In genomic region chr14:60250366-60250765, GRCm38 (mm10) we compare ENCODE assay signal across 9 mouse cellular contexts. TPM values are rescaled to one million over a fixed set of nuclear protein-coding genes. Genes with fewer than 3 reads are reported as not detected.
DNase-seq lines count a peak whose midpoint lies in the region; ATAC-seq and TF ChIP-seq lines count a peak whose summit lies in the region.
"Had no signal": no experiment of that assay in that cellular context is flagged by ENCODE, and none has a peak within 500 bp of the region (broad histone marks: within the 10 kb centered on the region; RNA-seq: fewer than 3 reads in every experiment).

No protein-coding gene starts in this region.

- no peak for DNase-seq in cerebellum, adult 2 months
- DNase-seq in cerebellum, adult 11-12 months = no peak
- DNase-seq in retina, postnatal 1 day = peak; percentile 8
- no peak for DNase-seq in retina, embryonic 14.5 days (ENCODE audit: low spot score)
- DNase-seq in cerebellum, postnatal 10 days = no peak
- DNase-seq in layer of hippocampus, postnatal 36 days = no peak

- H3K4me3 ChIP-seq in cerebellum, adult 2 months (replicated peaks; ENCODE audit: insufficient read depth, low read depth, low read length) = peak overlapping the region; percentile 94
- H3K4me3 ChIP-seq in limb, embryonic 12.5 days (replicated peaks) = peak overlapping the region; percentile 94
- peak overlapping the region; percentile 90 for H3K4me3 ChIP-seq in stomach, embryonic 15.5 days (replicated peaks)

- WGBS in cerebellum, adult 2 months = 11% methylated on average over 8 of the region's 8 CpGs
- WGBS in limb, embryonic 12.5 days = 23% methylated on average over 8 of the region's 8 CpGs
- WGBS in stomach, embryonic 15.5 days = 14% methylated on average over 8 of the region's 8 CpGs

- H3K27me3 ChIP-seq in cerebellum, adult 2 months (ENCODE audit: control insufficient read depth, insufficient read depth, low read length) = no peaks in the 10 kb centered on the region
- no peaks in the 10 kb centered on the region for H3K27me3 ChIP-seq in limb, embryonic 12.5 days
- no peaks in the 10 kb centered on the region for H3K27me3 ChIP-seq in stomach, embryonic 15.5 days (replicated peaks)

- no peak for TF ChIP-seq POLR2A in cerebellum, adult 2 months (IDR thresholded peaks at IDR 0.05; ENCODE audit: borderline replicate concordance, insufficient read depth, low read length)

- H3K9me3 ChIP-seq in limb, embryonic 12.5 days = no peaks in the 10 kb centered on the region
- H3K9me3 ChIP-seq in stomach, embryonic 15.5 days = no peaks in the 10 kb centered on the region

- peak overlapping the region; percentile 92 for H3K9ac ChIP-seq in limb, embryonic 12.5 days (replicated peaks)
- peak overlapping the region; percentile 97 for H3K9ac ChIP-seq in stomach, embryonic 15.5 days

- ATAC-seq in limb, embryonic 12.5 days (ENCODE audit: insufficient number of reproducible peaks, insufficient read depth, low FRiP score, low TSS enrichment, low read depth) = no peak
- ATAC-seq in stomach, embryonic 15.5 days (ENCODE audit: insufficient read depth, low FRiP score, low read depth) = no peak

- peak overlapping the region; percentile 90 for H3K4me2 ChIP-seq in limb, embryonic 12.5 days
- H3K4me2 ChIP-seq in stomach, embryonic 15.5 days = peak overlapping the region; percentile 50

- peaks cover 7% of the 10 kb centered on the region for H3K4me1 ChIP-seq in cerebellum, adult 2 months (ENCODE audit: control insufficient read depth, insufficient read depth, low read length)
- H3K4me1 ChIP-seq in limb, embryonic 12.5 days (replicated peaks) = peaks cover 20% of the 10 kb centered on the region
- peaks cover 11% of the 10 kb centered on the region for H3K4me1 ChIP-seq in stomach, embryonic 15.5 days

- no peak for TF ChIP-seq CTCF in cerebellum, adult 2 months (IDR thresholded peaks at IDR 0.05; ENCODE audit: borderline replicate concordance, insufficient read depth, low read depth, low read length)

- no peak overlapping the region for H3K27ac ChIP-seq in cerebellum, adult 2 months (ENCODE audit: insufficient read depth, low read length)
- no peak overlapping the region for H3K27ac ChIP-seq in limb, embryonic 12.5 days
- no peak overlapping the region for H3K27ac ChIP-seq in stomach, embryonic 15.5 days

- H3K36me3 ChIP-seq in limb, embryonic 12.5 days = peaks cover 6% of the 10 kb centered on the region; the same call in 1 of the 2 replicates
- H3K36me3 ChIP-seq in stomach, embryonic 15.5 days = no peaks in the 10 kb centered on the region

RNA-seq across cellular contexts. Expression of gene Nupl1, which starts 0.9 kb away (rescaled TPM):
- polyA plus RNA-seq in cerebellum, adult 2 months (2012; rRNA removed) = 0.05 TPM in 1 of 2 replicates, not detected in the other
- not detected in 2 replicates for polyA plus RNA-seq in limb, embryonic 12.5 days (2016; fragmentation: Nextera tagmentation; extraction: Ambion mirVana)
- polyA plus RNA-seq in stomach, embryonic 15.5 days (2015; fragmentation: Nextera tagmentation; extraction: Ambion mirVana) = 0.06 and 0.17 TPM in 2 replicates
- total RNA-seq in layer of hippocampus, postnatal 36 days (2021) = not detected
- total RNA-seq: gastrocnemius, postnatal 4 days had no signal

RNA-seq across cellular contexts. Expression of gene Gm49336, which starts 0.9 kb away (rescaled TPM):
- 34.4 and 38.3 TPM in 2 replicates for polyA plus RNA-seq in cerebellum, adult 2 months (2012; rRNA removed)
- 56.1 and 58.8 TPM in 2 replicates for polyA plus RNA-seq in limb, embryonic 12.5 days (2016; fragmentation: Nextera tagmentation; extraction: Ambion mirVana)
- 44.7 and 48.9 TPM in 2 replicates for polyA plus RNA-seq in stomach, embryonic 15.5 days (2015; fragmentation: Nextera tagmentation; extraction: Ambion mirVana)
- total RNA-seq in layer of hippocampus, postnatal 36 days (2021) = 10 to 100 TPM; 70.5 to 75.3 TPM

RNA-seq across cellular contexts. Expression of gene Mtmr6, which starts 14.7 kb away (rescaled TPM):
- 86.0 and 90.5 TPM in 2 replicates for polyA plus RNA-seq in cerebellum, adult 2 months (2012; rRNA removed)
- 30.2 and 30.7 TPM in 2 replicates for polyA plus RNA-seq in limb, embryonic 12.5 days (2016; fragmentation: Nextera tagmentation; extraction: Ambion mirVana)
- 31.5 and 32.3 TPM in 2 replicates for polyA plus RNA-seq in stomach, embryonic 15.5 days (2015; fragmentation: Nextera tagmentation; extraction: Ambion mirVana)
- total RNA-seq in layer of hippocampus, postnatal 36 days (2021) = 100 to 1,000 TPM; 109 to 110 TPM

RNA-seq across cellular contexts. Expression of gene Atp8a2, which starts 53.4 kb away (rescaled TPM):
- polyA plus RNA-seq in cerebellum, adult 2 months (2012; rRNA removed) = 22.1 and 24.7 TPM in 2 replicates
- 6.0 and 6.7 TPM in 2 replicates for polyA plus RNA-seq in limb, embryonic 12.5 days (2016; fragmentation: Nextera tagmentation; extraction: Ambion mirVana)
- 5.4 and 6.0 TPM in 2 replicates for polyA plus RNA-seq in stomach, embryonic 15.5 days (2015; fragmentation: Nextera tagmentation; extraction: Ambion mirVana)
- total RNA-seq in layer of hippocampus, postnatal 36 days (2021) = 10 to 100 TPM; 45.1 to 51.3 TPM
